Mouse (Mus musculus) forelimb bud, embryonic 11.5 days (tissue): ENCODE data around the gene Tmem52b.

Source experiments
- DNase-seq: peaks from one replicate; pipeline ENCODE4 v3.0.0-alpha.2; 2012; ENCODE audit warnings: low read depth, low spot score

Gene Tmem52b

DNA sequence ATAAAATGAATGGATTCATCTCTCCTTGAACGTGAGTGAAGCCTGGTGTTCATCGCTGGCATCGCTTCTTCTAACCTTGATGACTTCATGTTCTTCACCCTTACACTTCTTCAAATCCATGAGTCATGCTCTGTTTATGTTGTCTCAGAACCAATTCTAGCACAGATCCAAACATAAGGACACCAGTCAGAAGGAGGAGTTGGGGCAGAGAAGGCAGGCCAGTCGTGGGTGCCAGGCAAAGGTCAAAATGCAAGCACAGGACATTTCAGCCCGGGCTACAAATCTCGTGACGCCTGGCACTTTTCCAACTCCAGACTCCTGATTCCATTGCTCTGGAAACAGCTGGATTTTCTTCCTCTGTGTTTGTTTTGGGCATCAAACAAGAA lies 20.2 kb downstream of the Tmem52b start:
- peak; percentile 49 for DNase-seq

- DNase-seq, result peak; percentile 70
These were observed 20.8 kb downstream of the Tmem52b start, which contains the start of gene Gabarapl1 for GRCm38 (mm10) chr6:129532942-129533860. Gabarapl1 (plus strand) TSS chr6:129533160.

DNA sequence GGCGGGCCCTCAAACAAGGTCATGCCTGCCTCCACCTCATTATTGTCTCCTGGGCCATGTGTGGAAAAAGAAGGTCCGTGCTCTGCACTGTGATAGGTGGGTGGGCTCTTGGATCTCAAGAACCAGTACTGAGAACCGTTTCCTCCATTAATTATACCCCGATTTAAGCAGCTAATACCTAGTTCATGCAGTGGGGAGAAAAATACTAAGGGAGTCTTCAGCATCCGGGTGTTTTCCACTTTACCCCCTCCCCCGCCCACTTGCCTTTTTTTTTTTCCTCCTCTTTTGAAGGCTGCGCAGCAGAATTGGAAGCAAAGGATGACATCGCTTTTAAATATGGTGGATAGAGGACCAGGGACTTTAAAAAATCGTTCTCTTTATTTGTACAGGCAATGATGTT lies 21.7 kb downstream of the Tmem52b start:
- peak; percentile 29 for DNase-seq

- DNase-seq, result no peak
These were observed 22.4 kb downstream of the Tmem52b start for GRCm38 (mm10) chr6:129534627-129535190.

- DNase-seq, result no peak
These were observed 23.4 kb downstream of the Tmem52b start for GRCm38 (mm10) chr6:129535723-129536122.

DNA sequence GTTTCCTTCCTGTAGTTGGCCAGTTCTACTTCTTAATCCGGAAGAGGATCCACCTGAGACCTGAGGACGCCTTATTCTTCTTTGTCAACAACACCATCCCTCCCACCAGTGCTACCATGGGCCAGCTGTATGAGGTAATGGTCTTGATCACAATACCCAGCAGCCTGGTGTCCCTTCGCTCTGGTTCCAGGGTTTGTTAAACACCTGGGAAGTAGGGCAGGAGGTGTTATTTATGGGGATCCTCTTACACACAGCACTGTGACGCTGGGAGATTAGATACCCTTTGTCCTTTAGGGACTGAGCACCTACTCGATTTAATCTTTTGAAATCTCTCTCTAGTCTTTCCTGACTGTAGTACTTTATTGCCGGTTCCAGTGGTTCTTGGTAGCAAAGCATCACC lies 26.2 kb downstream of the Tmem52b start:
- DNase-seq, result no peak

DNA sequence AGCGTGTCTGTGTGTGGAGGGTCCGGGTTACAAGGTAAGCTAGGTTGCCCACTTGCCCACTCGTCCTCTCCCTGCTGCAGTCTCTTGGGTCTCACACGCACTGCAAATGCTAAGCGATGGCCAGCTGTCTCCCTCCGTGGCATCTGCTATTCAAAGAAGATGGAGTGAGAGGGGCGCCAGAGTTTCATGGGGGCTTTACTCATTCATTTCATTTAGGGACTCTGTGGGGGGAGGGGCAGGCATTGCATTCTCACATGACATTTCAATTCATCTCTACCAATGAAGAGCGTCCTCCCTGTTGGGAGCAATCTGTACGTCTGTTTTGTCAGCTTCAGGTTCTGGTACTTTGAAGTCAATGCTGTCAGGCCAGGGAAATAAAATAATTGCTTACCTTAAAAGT lies 29.6 kb downstream of the Tmem52b start:
- DNase-seq, result no peak

DNA sequence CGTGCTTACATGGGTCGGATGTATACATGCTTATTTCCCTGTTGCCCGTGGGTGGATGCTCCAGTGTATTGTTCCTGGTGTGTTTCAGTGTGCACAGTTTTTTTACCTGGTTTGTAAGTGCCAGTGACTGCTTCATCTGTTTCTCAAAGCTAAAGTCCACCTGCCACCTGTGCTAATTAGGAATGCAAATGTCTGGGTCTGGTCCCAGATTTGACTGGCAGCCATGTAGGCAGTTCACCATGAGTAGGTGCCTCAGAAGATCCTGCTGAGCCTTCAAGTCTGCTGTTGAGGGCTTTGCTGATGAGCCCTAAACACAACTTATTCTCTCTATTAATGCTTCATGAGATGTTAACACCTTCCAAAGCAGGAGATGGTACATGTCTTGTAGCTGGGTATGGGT lies 30.2 kb downstream of the Tmem52b start:
- DNase-seq, result no peak

DNA sequence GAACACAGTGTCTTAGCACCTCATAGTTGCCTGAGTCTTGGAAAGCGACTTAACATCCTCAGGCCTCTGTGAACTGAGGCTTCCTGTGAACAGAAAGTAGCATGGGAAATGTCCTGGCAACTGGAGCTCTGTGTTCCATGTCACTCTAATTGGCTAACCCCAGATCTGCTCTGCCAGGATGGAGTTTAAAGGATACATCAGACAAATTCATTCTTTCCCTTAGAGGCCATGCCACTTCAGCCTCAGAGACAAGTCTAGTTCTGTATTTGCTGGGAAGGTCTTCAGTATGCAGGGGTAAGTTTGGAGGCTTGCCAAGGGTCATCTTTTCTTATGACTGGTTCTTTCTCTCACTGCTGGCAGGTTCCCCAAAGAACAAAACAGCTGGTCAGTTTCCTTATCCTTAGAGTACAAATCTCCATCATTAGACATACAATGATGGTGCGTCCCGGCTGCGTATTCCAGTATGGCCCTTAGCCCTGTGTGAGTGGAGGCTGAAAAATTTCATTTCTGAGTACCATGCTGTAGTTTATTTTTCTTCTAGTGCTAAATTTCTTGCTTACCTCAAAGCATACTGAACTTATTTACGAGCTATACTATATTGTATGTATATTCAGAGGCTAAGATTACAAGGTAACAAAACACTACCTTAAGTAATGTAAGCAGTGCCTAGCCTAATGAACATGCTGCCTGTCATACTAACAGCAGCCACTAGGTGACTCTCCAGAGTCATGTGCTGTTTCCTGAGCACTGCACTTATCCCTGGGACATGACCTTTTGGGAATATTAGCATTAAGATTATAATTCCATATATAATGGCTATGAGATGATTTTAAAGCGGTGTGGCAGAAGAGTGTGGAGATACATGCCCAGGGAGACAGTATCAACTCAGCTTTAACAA lies 31.6 kb downstream of the Tmem52b start:
- DNase-seq, result peak; percentile 55

- DNase-seq, result no peak
These were observed 34.9 kb downstream of the Tmem52b start for GRCm38 (mm10) chr6:129547277-129547676.

- DNase-seq, result no peak
These were observed 35.7 kb downstream of the Tmem52b start for GRCm38 (mm10) chr6:129548009-129548408.

- no peak for DNase-seq
These were observed 45.1 kb downstream of the Tmem52b start for GRCm38 (mm10) chr6:129557298-129558023.

- DNase-seq, result peak; percentile 70
These were observed 46.7 kb downstream of the Tmem52b start for GRCm38 (mm10) chr6:129558946-129559640.

DNA sequence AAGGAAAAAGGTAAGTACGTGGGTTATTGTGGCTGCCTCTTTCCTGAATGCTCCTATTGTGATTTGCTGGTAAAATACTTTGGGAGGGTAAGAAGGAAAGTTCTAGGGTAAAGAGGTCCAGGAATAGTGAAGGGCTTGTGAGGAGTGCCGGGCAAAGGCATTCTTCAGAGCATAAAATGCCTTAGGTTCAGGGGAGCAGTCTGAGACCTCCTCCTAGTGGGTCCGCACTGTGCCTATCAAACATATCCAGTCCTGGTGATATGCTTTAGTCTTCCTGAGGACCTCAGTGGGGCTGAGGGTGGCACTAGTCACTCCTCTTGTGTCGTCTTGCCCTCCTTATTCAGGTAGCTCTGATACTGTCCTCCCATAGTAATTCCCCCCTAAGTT lies 47.3 kb downstream of the Tmem52b start:
- DNase-seq, result no peak

DNA sequence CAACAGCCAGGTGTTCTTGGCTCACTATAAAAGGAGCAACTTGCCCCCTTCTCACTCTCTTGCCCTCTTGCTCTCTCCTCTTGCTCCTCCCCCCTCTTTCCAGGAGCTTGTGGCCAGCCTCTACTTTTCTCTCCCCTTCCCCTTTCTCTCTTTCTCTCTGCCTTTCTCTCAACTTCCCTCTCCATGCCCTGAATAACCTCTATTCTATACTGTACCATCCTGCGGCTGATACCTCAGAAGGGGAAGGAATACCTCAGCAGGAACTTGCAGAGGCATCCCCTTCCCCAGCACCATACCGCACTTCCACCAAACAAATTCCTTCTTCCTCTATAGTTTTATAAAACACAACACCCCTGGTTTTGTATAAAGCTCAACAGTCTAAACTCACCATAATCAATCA lies 52.9 kb downstream of the Tmem52b start:
- no peak for DNase-seq
